Mouse (Mus musculus) intestine, embryonic 15.5 days (tissue): Measurements from ENCODE around the gene Lsm7. TPM values are rescaled to one million over a fixed set of nuclear protein-coding genes. Genes with fewer than 3 reads are reported as not detected.

Source experiments
- ATAC-seq: fragments of 200-750 bp; cut with Nextera tagmentation; 2 replicates; pipeline ENCODE4 v1.8.0; 2017; ENCODE audit warnings: moderate TSS enrichment, moderate library complexity
- H3K27ac ChIP-seq: fragments of 300-500 bp; sonication (generic); 2 replicates; pipeline ENCODE4 v1.5.1; 2015; ENCODE audit warnings: mild to moderate bottlenecking, inconsistent platforms
- H3K27me3 ChIP-seq: fragments of 300-500 bp; sonication (generic); replicated peaks from 2 replicates; pipeline ENCODE4 v1.6.1; 2015; ENCODE audit warnings: inconsistent platforms
- H3K36me3 ChIP-seq: fragments of 300-500 bp; sonication (generic); 2 replicates; pipeline ENCODE4 v1.6.1; 2015; ENCODE audit warnings: inconsistent platforms
- H3K4me1 ChIP-seq: fragments of 300-500 bp; sonication (generic); replicated peaks from 2 replicates; pipeline ENCODE4 v1.6.1; 2015; ENCODE audit warnings: inconsistent platforms
- H3K4me2 ChIP-seq: fragments of 300-500 bp; sonication (generic); replicated peaks from 2 replicates; pipeline ENCODE4 v1.6.1; 2015; ENCODE audit warnings: mild to moderate bottlenecking, inconsistent platforms
- H3K4me3 ChIP-seq: fragments of 300-500 bp; sonication (generic); replicated peaks from 2 replicates; pipeline ENCODE4 v1.5.1; 2015; ENCODE audit warnings: inconsistent platforms
- H3K9ac ChIP-seq: fragments of 300-500 bp; sonication (generic); 2 replicates; pipeline ENCODE4 v1.6.1; 2015; ENCODE audit warnings: inconsistent platforms
- H3K9me3 ChIP-seq: fragments of 300-500 bp; sonication (generic); 2 replicates; pipeline ENCODE4 v1.6.1; 2016; ENCODE audit warnings: inconsistent platforms
- WGBS: fragments of 180-500 bp; shearing (Covaris S2); methylation state at CpG from one replicate; pipeline ENCODE4 v1.1.7; 2015; 5-methylcytosine and 5-hydroxymethylcytosine counted together
- polyA plus RNA-seq: library from polyadenylated mRNA; unstranded; fragments of >200 nt; fragmentation: Nextera tagmentation; extraction: Ambion mirVana; gene quantifications from 2 replicates; pipeline ENCODE4 v1.2.1, GENCODE M21; 2015

The Lsm7 gene
- polyA plus RNA-seq, 1 experiment from 2014 or later = 270 TPM

GRCm38 (mm10) chr10:80864446-80864845 lies 9.4 kb upstream of the Lsm7 start:
- 89% methylated on average over 16 of the region's 16 CpGs for WGBS
- no peak overlapping the region for H3K4me2 ChIP-seq
- H3K36me3 ChIP-seq = peaks cover 22% of the 10 kb centered on the region
- H3K9ac ChIP-seq = no peak overlapping the region
- no peak for ATAC-seq
- no peak overlapping the region for H3K4me3 ChIP-seq
- H3K9me3 ChIP-seq = no peaks in the 10 kb centered on the region
- H3K27me3 ChIP-seq = no peaks in the 10 kb centered on the region
- H3K4me1 ChIP-seq = no peaks in the 10 kb centered on the region
- no peak overlapping the region for H3K27ac ChIP-seq

- Histone ChIP-seq H3K27me3 (no peaks in the 10 kb centered on the region), H3K27ac (no peak overlapping the region), H3K4me3 (no peak overlapping the region), H3K9ac (no peak overlapping the region), H3K4me2 (no peak overlapping the region), H3K4me1 (peaks cover 5% of the 10 kb centered on the region), H3K36me3 (peaks cover 19% of the 10 kb centered on the region; the same call in 1 of the 2 replicates), H3K9me3 (no peaks in the 10 kb centered on the region)
- 90% methylated on average over 5 of the region's 5 CpGs for WGBS
- no peak for ATAC-seq
Observed at GRCm38 (mm10) chr10:80862305-80862704, 7.3 kb upstream of the Lsm7 start.

GRCm38 (mm10) chr10:80858350-80858935 lies 3.4 kb upstream of the Lsm7 start:
- 68% methylated on average over 7 of the region's 7 CpGs for WGBS
- Histone ChIP-seq H3K9me3 (no peaks in the 10 kb centered on the region), H3K4me2 (no peak overlapping the region), H3K4me1 (peaks cover 36% of the 10 kb centered on the region), H3K4me3 (no peak overlapping the region), H3K9ac (no peak overlapping the region), H3K27ac (no peak overlapping the region), H3K27me3 (no peaks in the 10 kb centered on the region), H3K36me3 (peaks cover 12% of the 10 kb centered on the region; the same call in 1 of the 2 replicates)
- ATAC-seq = peak; percentile 15; the same call in 1 of the 2 replicates

GRCm38 (mm10) chr10:80857848-80858247 lies 2.8 kb upstream of the Lsm7 start:
- H3K27me3 ChIP-seq = no peaks in the 10 kb centered on the region
- no peaks in the 10 kb centered on the region for H3K9me3 ChIP-seq
- H3K9ac ChIP-seq = no peak overlapping the region
- no peak overlapping the region for H3K4me3 ChIP-seq
- H3K4me1 ChIP-seq = peaks cover 40% of the 10 kb centered on the region
- 68% methylated on average over 3 of the region's 3 CpGs for WGBS
- H3K36me3 ChIP-seq = peaks cover 12% of the 10 kb centered on the region; the same call in 1 of the 2 replicates
- peak; percentile 7; the same call in 1 of the 2 replicates for ATAC-seq
- no peak overlapping the region for H3K4me2 ChIP-seq
- no peak overlapping the region for H3K27ac ChIP-seq

- H3K4me2 ChIP-seq = no peak overlapping the region
- H3K27me3 ChIP-seq = no peaks in the 10 kb centered on the region
- peaks cover 9% of the 10 kb centered on the region for H3K36me3 ChIP-seq
- H3K9ac ChIP-seq = no peak overlapping the region
- ATAC-seq = no peak
- H3K27ac ChIP-seq = no peak overlapping the region
- 61% methylated on average over 8 of the region's 8 CpGs for WGBS
- H3K9me3 ChIP-seq = no peaks in the 10 kb centered on the region
- H3K4me1 ChIP-seq = peaks cover 40% of the 10 kb centered on the region
- H3K4me3 ChIP-seq = no peak overlapping the region
Observed at GRCm38 (mm10) chr10:80857386-80857785, 2.4 kb upstream of the Lsm7 start.

- no peak overlapping the region for H3K9ac ChIP-seq
- no peaks in the 10 kb centered on the region for H3K9me3 ChIP-seq
- peaks cover 40% of the 10 kb centered on the region for H3K4me1 ChIP-seq
- ATAC-seq = 0 out of 2 replicates have a peak, but pooled peaks have one; percentile 23
- no peak overlapping the region for H3K4me3 ChIP-seq
- H3K27ac ChIP-seq = 0 out of 2 replicates have a peak overlapping the region, but pooled peaks have one; percentile 6
- 57% methylated on average over 5 of the region's 5 CpGs for WGBS
- H3K36me3 ChIP-seq = peaks cover 13% of the 10 kb centered on the region
- peak overlapping the region; percentile 98 for H3K4me2 ChIP-seq
- no peaks in the 10 kb centered on the region for H3K27me3 ChIP-seq
Observed at GRCm38 (mm10) chr10:80856908-80857307, 1.9 kb upstream of the Lsm7 start.

- no peak for ATAC-seq
- H3K9ac ChIP-seq = peak overlapping the region; percentile 18; the same call in 1 of the 2 replicates
- H3K9me3 ChIP-seq = no peaks in the 10 kb centered on the region
- no peak overlapping the region for H3K27ac ChIP-seq
- peak overlapping the region; percentile 98 for H3K4me2 ChIP-seq
- H3K4me3 ChIP-seq = peak overlapping the region; percentile 94; the same call in 1 of the 2 replicates
- 67% methylated on average over 3 of the region's 3 CpGs for WGBS
- no peaks in the 10 kb centered on the region for H3K27me3 ChIP-seq
- peaks cover 40% of the 10 kb centered on the region for H3K4me1 ChIP-seq
- H3K36me3 ChIP-seq = peaks cover 16% of the 10 kb centered on the region
Observed at GRCm38 (mm10) chr10:80856267-80856666, 1.3 kb upstream of the Lsm7 start.

GRCm38 (mm10) chr10:80855749-80856073 lies 702 bp upstream of the Lsm7 start:
- 17% methylated on average over 11 of the region's 11 CpGs for WGBS
- H3K4me1 ChIP-seq = peaks cover 40% of the 10 kb centered on the region
- H3K36me3 ChIP-seq = peaks cover 16% of the 10 kb centered on the region
- H3K4me3 ChIP-seq = peak overlapping the region; percentile 94
- no peaks in the 10 kb centered on the region for H3K9me3 ChIP-seq
- H3K27me3 ChIP-seq = no peaks in the 10 kb centered on the region
- ATAC-seq = no peak
- H3K27ac ChIP-seq = 0 out of 2 replicates have a peak overlapping the region, but pooled peaks have one; percentile 13
- peak overlapping the region; percentile 98 for H3K4me2 ChIP-seq
- peak overlapping the region; percentile 85 for H3K9ac ChIP-seq

- Histone ChIP-seq H3K9ac (no peak overlapping the region), H3K4me1 (peaks cover 13% of the 10 kb centered on the region), H3K4me3 (no peak overlapping the region), H3K4me2 (no peak overlapping the region), H3K36me3 (peaks cover 19% of the 10 kb centered on the region), H3K9me3 (no peaks in the 10 kb centered on the region), H3K27me3 (peaks cover 20% of the 10 kb centered on the region), H3K27ac (no peak overlapping the region)
- WGBS = 15% methylated on average over 10 of the region's 10 CpGs
- ATAC-seq = peak; percentile 73
Observed at GRCm38 (mm10) chr10:80848571-80848970, 6.4 kb downstream of the Lsm7 start.

GRCm38 (mm10) chr10:80845732-80846131 lies 9.3 kb downstream of the Lsm7 start:
- no peak for ATAC-seq

GRCm38 (mm10) chr10:80845055-80845693 lies 9.8 kb downstream of the Lsm7 start:
- 65% methylated on average over 8 of the region's 8 CpGs for WGBS
- no peak overlapping the region for H3K27ac ChIP-seq
- no peak overlapping the region for H3K4me3 ChIP-seq
- ATAC-seq = no peak
- H3K36me3 ChIP-seq = peaks cover under 1% of the 10 kb centered on the region; the same call in 1 of the 2 replicates
- no peak overlapping the region for H3K4me2 ChIP-seq
- no peaks in the 10 kb centered on the region for H3K9me3 ChIP-seq
- H3K27me3 ChIP-seq = peaks cover 47% of the 10 kb centered on the region
- peaks cover 10% of the 10 kb centered on the region; the same call in 1 of the 2 replicates for H3K4me1 ChIP-seq
- H3K9ac ChIP-seq = no peak overlapping the region

More at GRCm38 (mm10) chr10:80845732-80846131, 9.3 kb downstream of the Lsm7 start:
- Histone ChIP-seq H3K27ac (no peak overlapping the region), H3K4me3 (no peak overlapping the region), H3K36me3 (peaks cover 3% of the 10 kb centered on the region; the same call in 1 of the 2 replicates), H3K4me1 (peaks cover 10% of the 10 kb centered on the region; the same call in 1 of the 2 replicates), H3K4me2 (no peak overlapping the region), H3K9me3 (no peaks in the 10 kb centered on the region), H3K27me3 (peaks cover 44% of the 10 kb centered on the region), H3K9ac (no peak overlapping the region)
- 74% methylated on average over 12 of the region's 12 CpGs for WGBS

GRCm38 (mm10) chr10:80843931-80844547 lies 11.0 kb downstream of the Lsm7 start, which contains the start of gene Lingo3:
Gene Lingo3 (minus strand): TSS chr10:80844039.
- Histone ChIP-seq H3K9ac (peak within 1 kb of the TSS; percentile 45), H3K4me3 (peak within 1 kb of the TSS; percentile 41), H3K4me2 (peak within 1 kb of the TSS; percentile 83), H3K36me3 (no peaks in the 10 kb centered on the region), H3K9me3 (no peaks in the 10 kb centered on the region), H3K27me3 (peaks cover 47% of the 10 kb centered on the region), H3K4me1 (peaks cover 10% of the 10 kb centered on the region; the same call in 1 of the 2 replicates), H3K27ac (no peak within 1 kb of the TSS)
- ATAC-seq = no peak; the same call in 1 of the 2 replicates
- 5% methylated on average over 38 of the region's 51 CpGs for WGBS
